Mouse (Mus musculus) hindbrain, embryonic 11.5 days (tissue): ENCODE data around the gene Fabp1. TPM values are rescaled to one million over a fixed set of nuclear protein-coding genes. Genes with fewer than 3 reads are reported as not detected.

ENCODE experiments used
- ATAC-seq: fragments of 200-750 bp; cut with Nextera tagmentation; 2 replicates; pipeline ENCODE4 v1.8.0; 2017; ENCODE audit warnings: mild to moderate bottlenecking, moderate TSS enrichment, moderate library complexity; ENCODE audit not compliant: low FRiP score
- DNase-seq: peaks from one replicate; pipeline ENCODE4 v3.0.0-alpha.2; 2015; ENCODE audit warnings: low spot score
- H3K27ac ChIP-seq: fragments of 300-500 bp; sonication (generic); 2 replicates; pipeline ENCODE4 v1.5.1; 2014; ENCODE audit warnings: mild to moderate bottlenecking, low read depth, low read length
- H3K27me3 ChIP-seq: fragments of 300-500 bp; sonication (generic); 2 replicates; pipeline ENCODE4 v1.6.1; 2014; ENCODE audit warnings: mild to moderate bottlenecking, low read length, moderate library complexity, mixed read lengths; ENCODE audit not compliant: control insufficient read depth, insufficient read depth
- H3K36me3 ChIP-seq: fragments of 300-500 bp; sonication (generic); 2 replicates; pipeline ENCODE4 v1.6.1; 2014; ENCODE audit warnings: mild to moderate bottlenecking, low read length, moderate library complexity, mixed read lengths; ENCODE audit not compliant: control insufficient read depth, insufficient read depth
- H3K4me1 ChIP-seq: fragments of 300-500 bp; sonication (generic); replicated peaks from 2 replicates; pipeline ENCODE4 v1.6.1; 2014; ENCODE audit warnings: low read length, mixed read lengths; ENCODE audit not compliant: control insufficient read depth, insufficient read depth
- H3K4me2 ChIP-seq: fragments of 300-500 bp; sonication (generic); replicated peaks from 2 replicates; pipeline ENCODE4 v1.6.1; 2014; ENCODE audit warnings: mild to moderate bottlenecking, low read depth, low read length
- H3K4me3 ChIP-seq: fragments of 300-500 bp; sonication (generic); 2 replicates; pipeline ENCODE4 v1.5.1; 2014; ENCODE audit warnings: low read depth, low read length
- H3K9ac ChIP-seq: fragments of 300-500 bp; sonication (generic); 2 replicates; pipeline ENCODE4 v1.6.1; 2014; ENCODE audit warnings: low read depth, low read length
- H3K9me3 ChIP-seq: fragments of 300-500 bp; sonication (generic); 2 replicates; pipeline ENCODE4 v1.6.1; 2016; ENCODE audit warnings: low read length; ENCODE audit not compliant: control insufficient read depth
- WGBS: fragments of 180-500 bp; shearing (Covaris S2); extraction: QIAGEN DNeasy Blood & Tissue Kit; methylation state at CpG from one replicate; pipeline ENCODE4 v1.1.7; 2014; 5-methylcytosine and 5-hydroxymethylcytosine counted together
- polyA plus RNA-seq: library from polyadenylated mRNA; unstranded; fragments of >200 nt; fragmentation: Nextera tagmentation; extraction: Ambion mirVana; gene quantifications from 2 replicates; pipeline ENCODE4 v1.2.1, GENCODE M21; 2014

The Fabp1 gene
- polyA plus RNA-seq, 1 experiment from 2014 or later: not detected

- Histone ChIP-seq H3K4me1 (no peaks in the 10 kb centered on the region), H3K27me3 (no peaks in the 10 kb centered on the region), H3K4me3 (no peak overlapping the region), H3K27ac (no peak overlapping the region), H3K9ac (no peak overlapping the region), H3K4me2 (no peak overlapping the region), H3K9me3 (no peaks in the 10 kb centered on the region), H3K36me3 (no peaks in the 10 kb centered on the region)
- WGBS: 84% methylated on average over 10 of the region's 10 CpGs
- DNase-seq: no peak
- ATAC-seq: no peak
These were observed 26.6 kb upstream of the Fabp1 start for GRCm38 (mm10) chr6:71172812-71173580.

GRCm38 (mm10) chr6:71180596-71180995, 19.0 kb upstream of the Fabp1 start:
- Histone ChIP-seq H3K4me1 (no peaks in the 10 kb centered on the region), H3K36me3 (no peaks in the 10 kb centered on the region), H3K9ac (no peak overlapping the region), H3K9me3 (no peaks in the 10 kb centered on the region), H3K4me3 (no peak overlapping the region), H3K27ac (no peak overlapping the region), H3K4me2 (no peak overlapping the region), H3K27me3 (no peaks in the 10 kb centered on the region)
- 88% methylated on average over 1 of the region's 1 CpGs for WGBS
- DNase-seq: no peak
- ATAC-seq: no peak

- H3K4me3 ChIP-seq: no peak overlapping the region
- H3K36me3 ChIP-seq: no peaks in the 10 kb centered on the region
- no peaks in the 10 kb centered on the region for H3K27me3 ChIP-seq
- no peaks in the 10 kb centered on the region for H3K9me3 ChIP-seq
- no peak overlapping the region for H3K9ac ChIP-seq
- no peak overlapping the region for H3K4me2 ChIP-seq
- H3K27ac ChIP-seq: no peak overlapping the region
- no peaks in the 10 kb centered on the region for H3K4me1 ChIP-seq
- ATAC-seq: no peak
- WGBS: 88% methylated on average over 7 of the region's 7 CpGs
- DNase-seq: no peak
These were observed 14.6 kb upstream of the Fabp1 start for GRCm38 (mm10) chr6:71184941-71185604.

GRCm38 (mm10) chr6:71189578-71189977, 10.0 kb upstream of the Fabp1 start:
- H3K4me3 ChIP-seq: no peak overlapping the region
- DNase-seq: no peak
- no peak overlapping the region for H3K27ac ChIP-seq
- no peaks in the 10 kb centered on the region for H3K4me1 ChIP-seq
- H3K36me3 ChIP-seq: no peaks in the 10 kb centered on the region
- 74% methylated on average over 1 of the region's 1 CpGs for WGBS
- ATAC-seq: no peak
- no peak overlapping the region for H3K4me2 ChIP-seq
- no peaks in the 10 kb centered on the region for H3K9me3 ChIP-seq
- no peak overlapping the region for H3K9ac ChIP-seq
- H3K27me3 ChIP-seq: no peaks in the 10 kb centered on the region

GRCm38 (mm10) chr6:71190501-71190900, 9.1 kb upstream of the Fabp1 start:
- Histone ChIP-seq H3K36me3 (no peaks in the 10 kb centered on the region), H3K4me3 (no peak overlapping the region), H3K27me3 (no peaks in the 10 kb centered on the region), H3K9me3 (no peaks in the 10 kb centered on the region), H3K9ac (no peak overlapping the region), H3K4me2 (no peak overlapping the region), H3K4me1 (no peaks in the 10 kb centered on the region), H3K27ac (no peak overlapping the region)
- no peak for DNase-seq
- no peak for ATAC-seq
- 93% methylated on average over 2 of the region's 2 CpGs for whole genome bisulfite sequencing

- Histone ChIP-seq H3K27me3 (no peaks in the 10 kb centered on the region), H3K4me2 (no peak overlapping the region), H3K4me3 (no peak overlapping the region), H3K27ac (no peak overlapping the region), H3K9ac (no peak overlapping the region), H3K36me3 (no peaks in the 10 kb centered on the region), H3K9me3 (no peaks in the 10 kb centered on the region), H3K4me1 (no peaks in the 10 kb centered on the region)
- ATAC-seq (no peak), DNase-seq (no peak)
- 80% methylated on average over 6 of the region's 6 CpGs for WGBS
These were observed 6.4 kb upstream of the Fabp1 start for GRCm38 (mm10) chr6:71193151-71193740.

- DNase-seq: no peak
- ATAC-seq: no peak
- no peaks in the 10 kb centered on the region for H3K36me3 ChIP-seq
- H3K9me3 ChIP-seq: no peaks in the 10 kb centered on the region
- no peaks in the 10 kb centered on the region for H3K4me1 ChIP-seq
- no peaks in the 10 kb centered on the region for H3K27me3 ChIP-seq
- H3K9ac ChIP-seq: no peak overlapping the region
- no peak overlapping the region for H3K27ac ChIP-seq
- no peak overlapping the region for H3K4me3 ChIP-seq
- no peak overlapping the region for H3K4me2 ChIP-seq
These were observed 3.5 kb upstream of the Fabp1 start for GRCm38 (mm10) chr6:71196107-71196506.

- no peak overlapping the region for H3K4me2 ChIP-seq
- H3K9ac ChIP-seq: no peak overlapping the region
- H3K36me3 ChIP-seq: no peaks in the 10 kb centered on the region
- H3K27ac ChIP-seq: no peak overlapping the region
- no peak for DNase-seq
- WGBS: 87% methylated on average over 13 of the region's 13 CpGs
- no peaks in the 10 kb centered on the region for H3K27me3 ChIP-seq
- no peak overlapping the region for H3K4me3 ChIP-seq
- H3K4me1 ChIP-seq: no peaks in the 10 kb centered on the region
- no peak for ATAC-seq
- H3K9me3 ChIP-seq: no peaks in the 10 kb centered on the region
These were observed 1.7 kb upstream of the Fabp1 start for GRCm38 (mm10) chr6:71197636-71198535.
